Mouse (Mus musculus): Measurements from ENCODE around the gene Chmp2a. TPM values are rescaled to one million over a fixed set of nuclear protein-coding genes. Genes with fewer than 3 reads are reported as not detected.

Chmp2a gene
- polyA plus RNA-seq, 1 experiment from 2014 or later, result 119 TPM

DNA sequence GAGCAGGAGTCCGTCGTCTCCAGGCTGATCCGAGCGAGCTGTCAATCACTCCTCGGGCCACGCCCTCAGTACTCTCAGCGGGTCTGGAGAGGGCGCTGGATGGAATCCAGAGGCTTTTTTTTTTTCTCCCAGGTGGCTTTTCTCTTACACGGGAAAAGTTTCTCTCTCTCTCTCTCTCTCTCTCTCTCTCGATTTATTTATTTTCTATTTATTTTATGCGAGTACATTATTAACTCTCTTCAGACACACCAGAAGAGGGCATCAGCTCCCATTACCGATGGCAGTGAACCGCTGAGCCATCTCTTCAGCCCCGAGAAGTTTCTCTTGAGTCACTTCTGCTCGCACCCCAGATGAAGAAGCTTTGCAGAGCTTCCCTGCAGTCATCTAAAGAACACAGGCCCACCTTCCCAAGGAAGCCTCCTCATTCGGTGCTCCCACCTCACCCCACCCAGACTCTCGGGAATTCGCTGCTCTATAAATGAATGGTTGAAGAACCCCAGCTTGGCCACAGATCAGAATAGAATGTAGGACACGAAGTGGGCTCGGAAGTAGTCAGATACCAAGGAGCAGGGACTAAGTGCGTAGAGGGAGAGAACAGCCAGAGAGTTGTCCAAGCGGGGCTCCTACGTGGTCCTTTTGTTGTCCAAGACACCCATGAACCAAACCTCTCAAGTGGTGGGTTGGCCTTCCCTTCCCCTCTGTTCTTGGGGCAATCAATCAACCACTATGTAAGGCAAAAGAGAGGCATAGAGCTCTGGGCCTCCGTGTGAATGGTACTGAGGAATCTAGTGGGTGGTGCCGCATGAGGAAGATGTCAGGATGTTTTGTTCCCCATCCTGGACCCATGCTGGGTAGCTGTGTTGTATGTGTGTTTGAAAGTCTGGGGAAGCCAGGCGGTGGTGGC lies 24.4 kb downstream of the Chmp2a start, which contains the start of gene Zbtb45:
Zbtb45 (minus strand) TSS at position 30 of the 904 bp plus-strand sequence.
- Histone ChIP-seq H3K9ac (ENCODE audit: low read depth, low read length) (peak within 1 kb of the TSS; percentile 86), H3K4me3 (ENCODE audit: low read depth, low read length) (peak within 1 kb of the TSS; percentile 86), H3K27ac (ENCODE audit: low read length) (peak within 1 kb of the TSS; percentile 96), H3K9me3 (replicated peaks; ENCODE audit: control insufficient read depth, low read length) (no peaks in the 10 kb centered on the region), H3K4me2 (ENCODE audit: low read depth, low read length) (peak within 1 kb of the TSS; percentile 97), H3K36me3 (ENCODE audit: control insufficient read depth, insufficient read depth) (peaks cover 20% of the 10 kb centered on the region), H3K27me3 (ENCODE audit: control insufficient read depth, insufficient read depth, low read depth, low read length) (no peaks in the 10 kb centered on the region), H3K4me1 (ENCODE audit: control insufficient read depth, low read depth, low read length) (peaks cover 20% of the 10 kb centered on the region)
- ATAC-seq (ENCODE audit: low read depth), result peak; percentile 86
- 18% methylated on average over 26 of the region's 26 CpGs for WGBS (ENCODE audit: insufficient replicate concordance)

- H3K36me3 ChIP-seq (ENCODE audit: control insufficient read depth, insufficient read depth), result peaks cover 20% of the 10 kb centered on the region
- WGBS (ENCODE audit: insufficient replicate concordance), result under 1% methylated on average over 42 of the region's 42 CpGs
- H3K9ac ChIP-seq (ENCODE audit: low read depth, low read length), result peak overlapping the region; percentile 86
- H3K9me3 ChIP-seq (replicated peaks; ENCODE audit: control insufficient read depth, low read length), result no peaks in the 10 kb centered on the region
- no peaks in the 10 kb centered on the region for H3K27me3 ChIP-seq (ENCODE audit: control insufficient read depth, insufficient read depth, low read depth, low read length)
- H3K4me3 ChIP-seq (ENCODE audit: low read depth, low read length), result peak overlapping the region; percentile 86
- H3K4me1 ChIP-seq (ENCODE audit: control insufficient read depth, low read depth, low read length), result peaks cover 19% of the 10 kb centered on the region
- peak overlapping the region; percentile 97 for H3K4me2 ChIP-seq (ENCODE audit: low read depth, low read length)
- peak; percentile 84 for ATAC-seq (ENCODE audit: low read depth)
- peak overlapping the region; percentile 96 for H3K27ac ChIP-seq (ENCODE audit: low read length)
These were observed 25.2 kb downstream of the Chmp2a start for GRCm38 (mm10) chr7:13009143-13010004.

DNA sequence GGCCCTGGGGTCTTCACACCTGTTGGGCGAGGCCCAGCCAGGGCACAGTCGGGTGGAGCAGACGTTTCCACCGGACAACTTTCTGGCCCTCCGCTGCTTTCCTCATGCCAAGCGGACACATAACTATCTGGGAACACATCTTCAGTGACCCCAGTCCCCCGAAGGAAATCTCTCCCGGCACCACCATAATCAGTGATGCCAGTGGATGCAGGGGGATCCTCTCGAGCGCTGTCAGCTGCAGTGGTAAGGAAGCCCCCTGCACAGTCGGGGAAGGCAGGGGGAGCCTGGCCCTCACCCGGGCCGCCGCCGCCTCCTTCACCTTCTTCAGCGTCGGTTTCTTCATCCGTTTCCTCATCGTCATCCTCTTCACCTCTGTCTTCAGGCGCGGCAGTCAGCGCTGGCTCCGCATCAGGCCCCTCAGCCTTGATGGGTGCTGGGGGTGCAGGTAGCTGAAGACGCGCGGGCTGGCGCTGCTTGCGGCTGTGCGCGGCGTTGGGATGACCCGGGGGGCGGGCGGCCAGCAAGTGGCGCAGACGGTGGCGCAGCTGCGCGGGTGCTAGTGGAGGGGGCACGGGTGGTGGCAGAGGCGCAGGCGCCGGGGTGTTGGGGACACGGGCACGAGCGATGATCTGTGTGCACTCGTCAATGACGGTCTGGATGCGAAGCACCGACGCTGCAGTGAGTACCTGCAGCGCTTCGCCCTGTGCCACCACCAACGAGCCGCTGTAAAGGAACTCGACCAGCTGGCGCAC lies 27.1 kb downstream of the Chmp2a start:
- no peak overlapping the region for H3K4me3 ChIP-seq (ENCODE audit: low read depth, low read length)

DNA sequence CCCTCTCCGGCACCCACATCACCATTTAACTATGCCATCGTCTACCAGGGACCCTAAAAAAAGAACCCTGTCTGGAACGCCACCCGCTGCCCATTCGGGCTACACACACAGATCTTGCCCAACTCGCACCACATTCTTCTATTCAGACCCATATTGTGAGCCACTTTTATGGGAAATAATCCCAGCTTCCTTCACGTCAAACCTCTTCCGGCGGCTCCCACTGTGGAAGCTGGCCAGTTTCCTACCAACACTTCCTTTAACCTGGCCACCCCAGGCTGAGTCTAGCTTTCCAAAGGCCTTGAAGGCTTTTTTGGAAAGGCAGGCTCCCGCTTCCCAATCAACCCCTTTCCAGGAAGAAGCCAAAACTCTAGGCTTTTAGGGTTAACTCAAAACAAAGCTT lies 28.1 kb downstream of the Chmp2a start:
- peaks cover 20% of the 10 kb centered on the region for H3K36me3 ChIP-seq (ENCODE audit: control insufficient read depth, insufficient read depth)
- no peaks in the 10 kb centered on the region for H3K9me3 ChIP-seq (replicated peaks; ENCODE audit: control insufficient read depth, low read length)
- peaks cover 11% of the 10 kb centered on the region for H3K4me1 ChIP-seq (ENCODE audit: control insufficient read depth, low read depth, low read length)
- no peaks in the 10 kb centered on the region for H3K27me3 ChIP-seq (ENCODE audit: control insufficient read depth, insufficient read depth, low read depth, low read length)
- ATAC-seq (ENCODE audit: low read depth), result no peak
- WGBS (ENCODE audit: insufficient replicate concordance), result 86% methylated on average over 10 of the region's 10 CpGs
- H3K4me3 ChIP-seq (ENCODE audit: low read depth, low read length), result no peak overlapping the region
- H3K9ac ChIP-seq (ENCODE audit: low read depth, low read length), result no peak overlapping the region
- H3K27ac ChIP-seq (ENCODE audit: low read length), result no peak overlapping the region
- no peak overlapping the region for H3K4me2 ChIP-seq (ENCODE audit: low read depth, low read length)

More for the DNA sequence above, 27.1 kb downstream of the Chmp2a start:
- Histone ChIP-seq H3K4me1 (ENCODE audit: control insufficient read depth, low read depth, low read length) (peaks cover 11% of the 10 kb centered on the region), H3K27me3 (ENCODE audit: control insufficient read depth, insufficient read depth, low read depth, low read length) (no peaks in the 10 kb centered on the region), H3K27ac (ENCODE audit: low read length) (no peak overlapping the region), H3K4me2 (ENCODE audit: low read depth, low read length) (no peak overlapping the region), H3K36me3 (ENCODE audit: control insufficient read depth, insufficient read depth) (peaks cover 20% of the 10 kb centered on the region), H3K9ac (ENCODE audit: low read depth, low read length) (no peak overlapping the region), H3K9me3 (replicated peaks; ENCODE audit: control insufficient read depth, low read length) (no peaks in the 10 kb centered on the region)
- no peak for ATAC-seq (ENCODE audit: low read depth)
- WGBS (ENCODE audit: insufficient replicate concordance), result 79% methylated on average over 57 of the region's 57 CpGs

- peaks cover 20% of the 10 kb centered on the region for H3K36me3 ChIP-seq (ENCODE audit: control insufficient read depth, insufficient read depth)
- no peak overlapping the region for H3K4me3 ChIP-seq (ENCODE audit: low read depth, low read length)
- H3K27me3 ChIP-seq (ENCODE audit: control insufficient read depth, insufficient read depth, low read depth, low read length), result no peaks in the 10 kb centered on the region
- no peak overlapping the region for H3K9ac ChIP-seq (ENCODE audit: low read depth, low read length)
- H3K4me2 ChIP-seq (ENCODE audit: low read depth, low read length), result no peak overlapping the region
- no peaks in the 10 kb centered on the region for H3K9me3 ChIP-seq (replicated peaks; ENCODE audit: control insufficient read depth, low read length)
- H3K4me1 ChIP-seq (ENCODE audit: control insufficient read depth, low read depth, low read length), result peaks cover 11% of the 10 kb centered on the region
- H3K27ac ChIP-seq (ENCODE audit: low read length), result no peak overlapping the region
- no peak for ATAC-seq (ENCODE audit: low read depth)
- 89% methylated on average over 17 of the region's 17 CpGs for WGBS (ENCODE audit: insufficient replicate concordance)
These were observed 28.6 kb downstream of the Chmp2a start for GRCm38 (mm10) chr7:13006011-13006410.

DNA sequence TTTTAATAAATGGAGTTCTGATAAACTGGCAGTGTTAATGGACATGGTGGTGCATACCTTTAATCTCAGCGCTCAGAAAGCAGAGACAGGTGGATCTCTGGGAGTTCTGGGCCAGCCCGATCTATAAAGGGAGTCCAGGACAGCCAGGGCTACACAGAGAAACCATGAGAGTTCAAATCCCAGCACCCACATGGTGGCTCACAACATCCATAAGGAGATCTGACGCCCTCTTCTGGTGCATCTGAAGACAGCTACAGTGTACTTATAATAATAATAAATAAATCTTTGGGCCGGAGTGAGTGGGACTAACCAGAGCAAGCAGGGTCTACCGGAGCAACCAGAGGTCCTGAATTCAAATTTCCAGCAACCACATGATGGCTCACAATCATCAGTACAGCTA lies 31.2 kb downstream of the Chmp2a start:
- H3K4me3 ChIP-seq (ENCODE audit: low read depth, low read length), result no peak overlapping the region
- peaks cover 20% of the 10 kb centered on the region for H3K36me3 ChIP-seq (ENCODE audit: control insufficient read depth, insufficient read depth)
- H3K9ac ChIP-seq (ENCODE audit: low read depth, low read length), result no peak overlapping the region
- H3K27me3 ChIP-seq (ENCODE audit: control insufficient read depth, insufficient read depth, low read depth, low read length), result no peaks in the 10 kb centered on the region
- no peak for ATAC-seq (ENCODE audit: low read depth)
- 69% methylated on average over 5 of the region's 5 CpGs for WGBS (ENCODE audit: insufficient replicate concordance)
- no peaks in the 10 kb centered on the region for H3K4me1 ChIP-seq (ENCODE audit: control insufficient read depth, low read depth, low read length)
- no peaks in the 10 kb centered on the region for H3K9me3 ChIP-seq (replicated peaks; ENCODE audit: control insufficient read depth, low read length)
- H3K4me2 ChIP-seq (ENCODE audit: low read depth, low read length), result no peak overlapping the region
- H3K27ac ChIP-seq (ENCODE audit: low read length), result no peak overlapping the region

- peak; percentile 32; the same call in 1 of the 2 replicates for ATAC-seq (ENCODE audit: low read depth)
- Histone ChIP-seq H3K27ac (ENCODE audit: low read length) (no peak overlapping the region), H3K4me3 (ENCODE audit: low read depth, low read length) (no peak overlapping the region)
These were observed 33.0 kb downstream of the Chmp2a start for GRCm38 (mm10) chr7:13001584-13001983.

DNA sequence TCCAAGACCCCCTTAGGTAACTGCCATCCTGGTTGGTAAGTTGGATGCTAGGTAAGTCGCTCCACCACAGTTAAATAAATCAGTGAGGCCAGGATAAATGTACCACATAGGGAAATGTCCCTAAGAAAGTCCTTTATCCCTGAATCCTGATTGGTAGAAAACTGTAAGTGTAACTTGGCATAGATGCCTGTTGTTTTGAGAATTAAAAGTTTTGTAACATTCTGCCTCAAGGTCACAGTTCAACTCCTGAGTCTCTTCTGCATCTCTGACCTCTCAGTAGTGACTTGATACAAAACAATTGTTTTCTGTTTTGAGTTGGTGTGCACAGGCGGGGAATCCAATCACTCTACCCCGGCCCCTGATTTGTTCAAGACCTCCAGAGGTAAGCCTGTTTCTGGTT lies 35.8 kb downstream of the Chmp2a start, which contains the start of gene Trim28:
Trim28 (plus strand) TSS at position 264 of the 400 bp plus-strand sequence.
- Histone ChIP-seq H3K9me3 (replicated peaks; ENCODE audit: control insufficient read depth, low read length) (no peaks in the 10 kb centered on the region), H3K27ac (ENCODE audit: low read length) (peak within 1 kb of the TSS; percentile 58), H3K4me1 (ENCODE audit: control insufficient read depth, low read depth, low read length) (peaks cover 4% of the 10 kb centered on the region; the same call in 1 of the 2 replicates), H3K36me3 (ENCODE audit: control insufficient read depth, insufficient read depth) (no peaks in the 10 kb centered on the region), H3K4me2 (ENCODE audit: low read depth, low read length) (peak within 1 kb of the TSS; percentile 19; the same call in 1 of the 2 replicates), H3K27me3 (ENCODE audit: control insufficient read depth, insufficient read depth, low read depth, low read length) (no peaks in the 10 kb centered on the region), H3K4me3 (ENCODE audit: low read depth, low read length) (no peak within 1 kb of the TSS), H3K9ac (ENCODE audit: low read depth, low read length) (no peak within 1 kb of the TSS)
- ATAC-seq (ENCODE audit: low read depth), result no peak
- WGBS (ENCODE audit: insufficient replicate concordance), result 63% methylated on average over 3 of the region's 3 CpGs

More at GRCm38 (mm10) chr7:13001584-13001983, 33.0 kb downstream of the Chmp2a start:
- Histone ChIP-seq H3K36me3 (ENCODE audit: control insufficient read depth, insufficient read depth) (peaks cover 7% of the 10 kb centered on the region), H3K9me3 (replicated peaks; ENCODE audit: control insufficient read depth, low read length) (no peaks in the 10 kb centered on the region), H3K9ac (ENCODE audit: low read depth, low read length) (no peak overlapping the region), H3K4me1 (ENCODE audit: control insufficient read depth, low read depth, low read length) (no peaks in the 10 kb centered on the region), H3K4me2 (ENCODE audit: low read depth, low read length) (no peak overlapping the region), H3K27me3 (ENCODE audit: control insufficient read depth, insufficient read depth, low read depth, low read length) (no peaks in the 10 kb centered on the region)
- 40% methylated on average over 1 of the region's 1 CpGs for WGBS (ENCODE audit: insufficient replicate concordance)
